Mouse (Mus musculus) MEL (cell line): ENCODE measurements around the gene Slc16a12. TPM values are rescaled to one million over a fixed set of nuclear protein-coding genes. Genes with fewer than 3 reads are reported as not detected.

ENCODE experiments used
- DNase-seq: peaks from one replicate; pipeline ENCODE4 v3.0.0; 2011; ENCODE audit warnings: low read depth, low spot score
- H3K27ac ChIP-seq: 2 replicates; pipeline ENCODE4 v1.5.1; 2012; ENCODE audit warnings: low read depth, mild to moderate bottlenecking, control low read depth, low read length, moderate library complexity; ENCODE audit not compliant: control insufficient read depth
- H3K27me3 ChIP-seq, 2 experiments: fragments of 150-350 bp in 1 of 2; sonication (generic) in 1 of 2; 2 replicates each; pipeline ENCODE4 v1.6.1; 2012; ENCODE audit warnings: low read length in 2 of 2, mild to moderate bottlenecking in 2 of 2, improper control_type of control experiment in 1 of 2, moderate library complexity in 1 of 2; ENCODE audit not compliant: insufficient read depth in 2 of 2, control insufficient read depth in 1 of 2
- H3K36me3 ChIP-seq, 2 experiments: 2 replicates each; pipeline ENCODE4 v1.6.1; 2012 to 2014; ENCODE audit warnings: low read length in 2 of 2, improper control_type of control experiment in 1 of 2, inconsistent platforms in 1 of 2, mild to moderate bottlenecking in 1 of 2; ENCODE audit not compliant: insufficient read depth in 2 of 2, control insufficient read depth in 1 of 2
- H3K4me1 ChIP-seq, 2 experiments: fragments of 150-350 bp in 1 of 2; sonication (generic) in 1 of 2; 2 replicates each; pipeline ENCODE4 v1.6.1; 2012; ENCODE audit warnings: low read length in 2 of 2, improper control_type of control experiment in 1 of 2, mild to moderate bottlenecking in 1 of 2; ENCODE audit not compliant: insufficient read depth in 2 of 2, control insufficient read depth in 1 of 2
- H3K4me3 ChIP-seq, 2 experiments: fragments of 150-350 bp in 1 of 2; sonication (generic) in 1 of 2; 2 replicates each; pipeline ENCODE4 v1.5.1; 2012; ENCODE audit warnings: low read depth in 2 of 2, low read length in 2 of 2, mild to moderate bottlenecking in 2 of 2, moderate library complexity in 2 of 2, control low read depth in 1 of 2, improper control_type of control experiment in 1 of 2; ENCODE audit not compliant: control insufficient read depth in 1 of 2, insufficient read depth in 1 of 2
- H3K79me2 ChIP-seq: 2 replicates; pipeline ENCODE4 v1.6.1; 2012; ENCODE audit warnings: mild to moderate bottlenecking, low read length, moderate library complexity; ENCODE audit not compliant: control insufficient read depth, poor library complexity, insufficient read depth
- H3K9ac ChIP-seq: 2 replicates; pipeline ENCODE4 v1.6.1; 2012; ENCODE audit warnings: low read depth, mild to moderate bottlenecking, control low read depth, low read length, moderate library complexity; ENCODE audit not compliant: control insufficient read depth, poor library complexity, severe bottlenecking
- H3K9me3 ChIP-seq: fragments of 150-350 bp; sonication (generic); replicated peaks from 2 replicates; pipeline ENCODE4 v1.6.1; 2012; ENCODE audit warnings: mild to moderate bottlenecking, low read length, improper control_type of control experiment, moderate library complexity; ENCODE audit not compliant: insufficient read depth
- BHLHE40 ChIP-seq: IDR thresholded peaks from 2 replicates; pipeline ENCODE4 v1.6.1; 2012; ENCODE audit warnings: low read depth, mild to moderate bottlenecking, inconsistent platforms, low read length, improper control_type of control experiment, borderline replicate concordance
- CHD2 ChIP-seq: IDR thresholded peaks from 2 replicates; pipeline ENCODE4 v1.6.1; 2011; ENCODE audit warnings: low read length, improper control_type of control experiment
- CTCF ChIP-seq, 3 experiments: IDR thresholded peaks in 2 of 3; conservative IDR thresholded peaks in 1 of 3; 2 replicates each; pipeline ENCODE4 v1.5.1; 2011 to 2012; ENCODE audit warnings: low read length in 3 of 3, low read depth in 2 of 3, mild to moderate bottlenecking in 2 of 3, improper control_type of control experiment in 1 of 3, inconsistent platforms in 1 of 3, mixed read lengths in 1 of 3, moderate library complexity in 1 of 3; ENCODE audit not compliant: control insufficient read depth in 1 of 3, insufficient read depth in 1 of 3, poor library complexity in 1 of 3, severe bottlenecking in 1 of 3
- ELF1 ChIP-seq: IDR thresholded peaks from 2 replicates; pipeline ENCODE4 v1.6.1; 2014; ENCODE audit warnings: low read depth, mild to moderate bottlenecking, inconsistent platforms, low read length, improper control_type of control experiment, moderate library complexity
- ETS1 ChIP-seq: IDR thresholded peaks from 2 replicates; pipeline ENCODE4 v1.6.1; 2012; ENCODE audit warnings: low read depth, mild to moderate bottlenecking, inconsistent platforms, low read length, improper control_type of control experiment, moderate library complexity
- HCFC1 ChIP-seq: IDR thresholded peaks from 2 replicates; pipeline ENCODE4 v1.6.1; 2012; ENCODE audit warnings: low read depth, mild to moderate bottlenecking, inconsistent platforms, low read length, improper control_type of control experiment, moderate library complexity
- JUND ChIP-seq: IDR thresholded peaks from 2 replicates; pipeline ENCODE4 v1.6.1; 2011; ENCODE audit warnings: low read depth, mild to moderate bottlenecking, improper control_type of control experiment, low read length
- MAFK ChIP-seq: IDR thresholded peaks from 2 replicates; pipeline ENCODE4 v1.6.1; 2011; ENCODE audit warnings: low read depth, mild to moderate bottlenecking, low read length, improper control_type of control experiment, borderline replicate concordance
- MAZ ChIP-seq: IDR thresholded peaks from 2 replicates; pipeline ENCODE4 v1.6.1; 2012; ENCODE audit warnings: low read depth, mild to moderate bottlenecking, inconsistent platforms, low read length, improper control_type of control experiment
- MEF2A ChIP-seq: IDR thresholded peaks from 2 replicates; pipeline ENCODE4 v1.6.1; 2014; ENCODE audit warnings: low read depth, mild to moderate bottlenecking, inconsistent platforms, low read length, improper control_type of control experiment; ENCODE audit not compliant: poor library complexity, insufficient replicate concordance, severe bottlenecking; ENCODE audit errors: extremely low read depth
- MYC ChIP-seq: IDR thresholded peaks from 2 replicates; pipeline ENCODE4 v1.6.1; 2011; ENCODE audit warnings: low read depth, mild to moderate bottlenecking, low read length, improper control_type of control experiment, moderate library complexity
- POLR2A ChIP-seq, 2 experiments: IDR thresholded peaks; 2 replicates each; pipeline ENCODE4 v1.6.1; 2011 to 2012; ENCODE audit warnings: low read length in 2 of 2, mild to moderate bottlenecking in 2 of 2, control low read depth in 1 of 2, improper control_type of control experiment in 1 of 2, low read depth in 1 of 2, moderate library complexity in 1 of 2; ENCODE audit not compliant: control insufficient read depth in 1 of 2, insufficient read depth in 1 of 2, poor library complexity in 1 of 2
- POLR2AphosphoS2 ChIP-seq: IDR thresholded peaks from 2 replicates; pipeline ENCODE4 v1.6.1; 2011; ENCODE audit warnings: low read length, improper control_type of control experiment
- POLR2AphosphoS5 ChIP-seq: IDR thresholded peaks from 2 replicates; pipeline ENCODE4 v1.6.1; 2012; ENCODE audit warnings: low read depth, borderline replicate concordance, mild to moderate bottlenecking, inconsistent platforms, low read length, moderate library complexity, mixed read lengths
- RAD21 ChIP-seq: IDR thresholded peaks from 2 replicates; pipeline ENCODE4 v1.6.1; 2011; ENCODE audit warnings: mild to moderate bottlenecking, low read depth, low read length, improper control_type of control experiment
- SIN3A ChIP-seq: IDR thresholded peaks from 2 replicates; pipeline ENCODE4 v1.6.1; 2012; ENCODE audit warnings: low read length, improper control_type of control experiment, inconsistent platforms
- TCF12 ChIP-seq: IDR thresholded peaks from 2 replicates; pipeline ENCODE4 v1.6.1; 2014; ENCODE audit warnings: low read depth, mild to moderate bottlenecking, inconsistent platforms, low read length, improper control_type of control experiment, moderate library complexity
- UBTF ChIP-seq: IDR thresholded peaks from 2 replicates; pipeline ENCODE4 v1.6.1; 2012; ENCODE audit warnings: low read depth, mild to moderate bottlenecking, inconsistent platforms, low read length, improper control_type of control experiment, moderate library complexity, borderline replicate concordance; ENCODE audit not compliant: insufficient read depth
- ZKSCAN1 ChIP-seq: IDR thresholded peaks from 2 replicates; pipeline ENCODE4 v1.6.1; 2012; ENCODE audit warnings: low read depth, mild to moderate bottlenecking, inconsistent platforms, low read length, improper control_type of control experiment, moderate library complexity
- ZMIZ1 ChIP-seq: IDR thresholded peaks from 2 replicates; pipeline ENCODE4 v1.6.1; 2012; ENCODE audit warnings: low read depth, mild to moderate bottlenecking, inconsistent platforms, low read length, improper control_type of control experiment, moderate library complexity
- ZNF384 ChIP-seq: IDR thresholded peaks from 2 replicates; pipeline ENCODE4 v1.6.1; 2012; ENCODE audit warnings: low read depth, mild to moderate bottlenecking, inconsistent platforms, low read length, improper control_type of control experiment
- polyA plus RNA-seq, 2 experiments: library from polyadenylated mRNA; stranded (reverse) in 1 of 2; unstranded in 1 of 2; fragments of >175 nt in 1 of 2; fragments of >200 nt in 1 of 2; gene quantifications; 2 replicates each; pipeline versions ENCODE4 v1.2.1 to v1.2.4; 2012; ENCODE audit warnings: low replicate concordance in 2 of 2, low read depth in 1 of 2; ENCODE audit not compliant: insufficient read length in 2 of 2, insufficient read depth in 1 of 2, missing spikeins in 1 of 2
- total RNA-seq: library from RNA; depleted of rRNA; stranded (reverse); fragments of 300-350 nt; gene quantifications from 2 replicates; pipeline ENCODE4 v1.2.3, GENCODE M21; 2012; rRNA removed

Gene Slc16a12
- total RNA-seq (not detected in 2 replicates), polyA plus RNA-seq (under 1 TPM in 1 of 2 experiments, not detected in 1; 0.06 TPM)

- no peaks in the 10 kb centered on the region for H3K4me1 ChIP-seq
- no peak within 1 kb of the TSS for H3K27ac ChIP-seq
- TF ChIP-seq MAZ (no peak), BHLHE40 (no peak), RAD21 (no peak), ZKSCAN1 (no peak), POLR2AphosphoS5 (no peak), HCFC1 (no peak), ZNF384 (no peak), SIN3A (no peak), JUND (no peak), CHD2 (no peak), MAFK (no peak), MEF2A (no peak), ELF1 (no peak), UBTF (no peak), POLR2A (IDR thresholded peaks at IDR 0.05; ENCODE audit: control insufficient read depth in 1 of 2, insufficient read depth in 1 of 2, low read depth in 1 of 2, low read length in 2 of 2, poor library complexity in 1 of 2) (no peak)
- no peaks in the 10 kb centered on the region for H3K9me3 ChIP-seq
- H3K27me3 ChIP-seq: no peaks in the 10 kb centered on the region
- H3K36me3 ChIP-seq: no peaks in the 10 kb centered on the region
- no peak within 1 kb of the TSS for H3K4me3 ChIP-seq
- no peak within 1 kb of the TSS for H3K9ac ChIP-seq
- no peak for DNase-seq
- H3K79me2 ChIP-seq: no peaks in the 10 kb centered on the region
These were observed at the start of gene Slc16a12 for GRCm38 (mm10) chr19:34746688-34747504. Slc16a12 (minus strand) TSS chr19:34747289.

GRCm38 (mm10) chr19:34796396-34796795, 49.3 kb upstream of the Slc16a12 start:
- Histone ChIP-seq H3K9me3 (no peaks in the 10 kb centered on the region), H3K27ac (no peak overlapping the region), H3K9ac (no peak overlapping the region), H3K27me3 (no peaks in the 10 kb centered on the region), H3K4me1 (peaks cover 5 to 9% of the 10 kb centered on the region in 2 experiments; a peak in 3 of 4 replicates), H3K79me2 (no peaks in the 10 kb centered on the region)
- no peak for DNase-seq
- TF ChIP-seq ETS1: no peak
- no peak for TF ChIP-seq MAZ
- no peak for TF ChIP-seq MYC
- TF ChIP-seq CTCF (IDR thresholded peaks at IDR 0.05 in 2 of 3, conservative IDR thresholded peaks at IDR 0.05 in 1 of 3; ENCODE audit: control insufficient read depth in 1 of 3, insufficient read depth in 1 of 3, low read depth in 2 of 3, low read length in 3 of 3, poor library complexity in 1 of 3, severe bottlenecking in 1 of 3): no peak
- TF ChIP-seq ZMIZ1: no peak
- TF ChIP-seq TCF12: no peak
- TF ChIP-seq POLR2AphosphoS2: no peak
- TF ChIP-seq, all 39 proteins: peak for 0
- Histone ChIP-seq H3K4me3 (no peak overlapping the region), H3K36me3 (peaks cover 0 to 9% of the 10 kb centered on the region in 2 experiments; a peak in 2 of 4 replicates)
